Mouse (Mus musculus): ENCODE data around the gene 2310039H08Rik.

GRCm38 (mm10) chr17:46724477-46725084 is 47.9 kb upstream of the 2310039H08Rik start:
- no peak for TF ChIP-seq CTCF (IDR thresholded peaks at IDR 0.05; ENCODE audit: low read depth, low read length)
- no peak for TF ChIP-seq POLR2A (IDR thresholded peaks at IDR 0.05; ENCODE audit: borderline replicate concordance, low read depth, low read length)

Measured in bone marrow macrophage, adult 2 months (primary cell).